Mouse (Mus musculus): ENCODE data around the gene Klhl12. TPM values are rescaled to one million over a fixed set of nuclear protein-coding genes. Genes with fewer than 3 reads are reported as not detected.

Klhl12 gene
- polyA plus RNA-seq, 1 experiment from 2014 or later, result 26.4 TPM

- H3K9ac ChIP-seq (ENCODE audit: low read depth, low read length), result no peak overlapping the region
- no peak for DNase-seq (ENCODE audit: low spot score)
- H3K27me3 ChIP-seq (ENCODE audit: control insufficient read depth, insufficient read depth, low read length), result no peaks in the 10 kb centered on the region
- H3K27ac ChIP-seq (ENCODE audit: low read depth, low read length), result no peak overlapping the region
- no peak overlapping the region for H3K4me2 ChIP-seq (replicated peaks; ENCODE audit: low read depth, low read length)
- no peaks in the 10 kb centered on the region for H3K4me1 ChIP-seq (replicated peaks; ENCODE audit: control insufficient read depth, insufficient read depth, low read length)
- H3K36me3 ChIP-seq (ENCODE audit: control insufficient read depth, insufficient read depth, low read length), result no peaks in the 10 kb centered on the region
- ATAC-seq (ENCODE audit: low FRiP score), result no peak
- 88% methylated on average over 10 of the region's 10 CpGs for WGBS
- no peaks in the 10 kb centered on the region for H3K9me3 ChIP-seq (ENCODE audit: control insufficient read depth, low read length)
- H3K4me3 ChIP-seq (ENCODE audit: low read depth, low read length), result no peak overlapping the region
Observed at GRCm38 (mm10) chr1:134495991-134496390, 40.7 kb downstream of the Klhl12 start.

- 94% methylated on average over 1 of the region's 1 CpGs for WGBS
- ATAC-seq (ENCODE audit: low FRiP score), result no peak
- Histone ChIP-seq H3K4me2 (replicated peaks; ENCODE audit: low read depth, low read length) (no peak overlapping the region), H3K36me3 (ENCODE audit: control insufficient read depth, insufficient read depth, low read length) (no peaks in the 10 kb centered on the region), H3K4me3 (ENCODE audit: low read depth, low read length) (no peak overlapping the region), H3K4me1 (replicated peaks; ENCODE audit: control insufficient read depth, insufficient read depth, low read length) (no peaks in the 10 kb centered on the region), H3K9me3 (ENCODE audit: control insufficient read depth, low read length) (no peaks in the 10 kb centered on the region), H3K27ac (ENCODE audit: low read depth, low read length) (no peak overlapping the region), H3K27me3 (ENCODE audit: control insufficient read depth, insufficient read depth, low read length) (no peaks in the 10 kb centered on the region), H3K9ac (ENCODE audit: low read depth, low read length) (no peak overlapping the region)
- no peak for DNase-seq (ENCODE audit: low spot score)
Observed at GRCm38 (mm10) chr1:134500916-134501315, 45.6 kb downstream of the Klhl12 start.

GRCm38 (mm10) chr1:134506201-134506600 lies 50.9 kb downstream of the Klhl12 start:
- Histone ChIP-seq H3K4me1 (replicated peaks; ENCODE audit: control insufficient read depth, insufficient read depth, low read length) (no peaks in the 10 kb centered on the region), H3K27ac (ENCODE audit: low read depth, low read length) (no peak overlapping the region), H3K9ac (ENCODE audit: low read depth, low read length) (no peak overlapping the region), H3K9me3 (ENCODE audit: control insufficient read depth, low read length) (no peaks in the 10 kb centered on the region), H3K27me3 (ENCODE audit: control insufficient read depth, insufficient read depth, low read length) (no peaks in the 10 kb centered on the region), H3K4me3 (ENCODE audit: low read depth, low read length) (no peak overlapping the region), H3K4me2 (replicated peaks; ENCODE audit: low read depth, low read length) (no peak overlapping the region), H3K36me3 (ENCODE audit: control insufficient read depth, insufficient read depth, low read length) (no peaks in the 10 kb centered on the region)
- DNase-seq (ENCODE audit: low spot score), result no peak
- ATAC-seq (ENCODE audit: low FRiP score), result no peak
- WGBS, result 94% methylated on average over 8 of the region's 8 CpGs

- no peak for DNase-seq (ENCODE audit: low spot score)
- Histone ChIP-seq H3K9ac (ENCODE audit: low read depth, low read length) (no peak overlapping the region), H3K4me2 (replicated peaks; ENCODE audit: low read depth, low read length) (no peak overlapping the region), H3K4me1 (replicated peaks; ENCODE audit: control insufficient read depth, insufficient read depth, low read length) (peaks cover 3% of the 10 kb centered on the region), H3K4me3 (ENCODE audit: low read depth, low read length) (no peak overlapping the region), H3K27me3 (ENCODE audit: control insufficient read depth, insufficient read depth, low read length) (peaks cover 15% of the 10 kb centered on the region; the same call in 1 of the 2 replicates), H3K9me3 (ENCODE audit: control insufficient read depth, low read length) (no peaks in the 10 kb centered on the region), H3K36me3 (ENCODE audit: control insufficient read depth, insufficient read depth, low read length) (no peaks in the 10 kb centered on the region), H3K27ac (ENCODE audit: low read depth, low read length) (no peak overlapping the region)
- no peak for ATAC-seq (ENCODE audit: low FRiP score)
- WGBS, result 60% methylated on average over 7 of the region's 7 CpGs
Observed at GRCm38 (mm10) chr1:134510018-134510417, 54.7 kb downstream of the Klhl12 start.

GRCm38 (mm10) chr1:134512183-134512582 lies 56.9 kb downstream of the Klhl12 start:
- Histone ChIP-seq H3K4me1 (replicated peaks; ENCODE audit: control insufficient read depth, insufficient read depth, low read length) (peaks cover 3% of the 10 kb centered on the region), H3K4me3 (ENCODE audit: low read depth, low read length) (no peak overlapping the region), H3K4me2 (replicated peaks; ENCODE audit: low read depth, low read length) (no peak overlapping the region), H3K9ac (ENCODE audit: low read depth, low read length) (no peak overlapping the region), H3K36me3 (ENCODE audit: control insufficient read depth, insufficient read depth, low read length) (no peaks in the 10 kb centered on the region), H3K27ac (ENCODE audit: low read depth, low read length) (no peak overlapping the region), H3K27me3 (ENCODE audit: control insufficient read depth, insufficient read depth, low read length) (peaks cover 15% of the 10 kb centered on the region; the same call in 1 of the 2 replicates), H3K9me3 (ENCODE audit: control insufficient read depth, low read length) (no peaks in the 10 kb centered on the region)
- ATAC-seq (ENCODE audit: low FRiP score) (no peak), DNase-seq (ENCODE audit: low spot score) (peak; percentile 7)
- 76% methylated on average over 4 of the region's 4 CpGs for WGBS

- H3K9me3 ChIP-seq (ENCODE audit: control insufficient read depth, low read length), result no peaks in the 10 kb centered on the region
- H3K27ac ChIP-seq (ENCODE audit: low read depth, low read length), result no peak overlapping the region
- H3K4me1 ChIP-seq (replicated peaks; ENCODE audit: control insufficient read depth, insufficient read depth, low read length), result peaks cover 3% of the 10 kb centered on the region
- H3K27me3 ChIP-seq (ENCODE audit: control insufficient read depth, insufficient read depth, low read length), result peaks cover 15% of the 10 kb centered on the region; the same call in 1 of the 2 replicates
- no peak overlapping the region for H3K4me3 ChIP-seq (ENCODE audit: low read depth, low read length)
- 59% methylated on average over 6 of the region's 6 CpGs for WGBS
- no peak overlapping the region for H3K9ac ChIP-seq (ENCODE audit: low read depth, low read length)
- DNase-seq (ENCODE audit: low spot score), result no peak
- no peaks in the 10 kb centered on the region for H3K36me3 ChIP-seq (ENCODE audit: control insufficient read depth, insufficient read depth, low read length)
- no peak overlapping the region for H3K4me2 ChIP-seq (replicated peaks; ENCODE audit: low read depth, low read length)
- ATAC-seq (ENCODE audit: low FRiP score), result no peak
Observed at GRCm38 (mm10) chr1:134512584-134512983, 57.3 kb downstream of the Klhl12 start.

- Histone ChIP-seq H3K4me2 (replicated peaks; ENCODE audit: low read depth, low read length) (peak overlapping the region; percentile 65), H3K9me3 (ENCODE audit: control insufficient read depth, low read length) (no peaks in the 10 kb centered on the region), H3K27ac (ENCODE audit: low read depth, low read length) (no peak overlapping the region), H3K36me3 (ENCODE audit: control insufficient read depth, insufficient read depth, low read length) (no peaks in the 10 kb centered on the region), H3K4me3 (ENCODE audit: low read depth, low read length) (peak overlapping the region; percentile 31), H3K4me1 (replicated peaks; ENCODE audit: control insufficient read depth, insufficient read depth, low read length) (peaks cover 3% of the 10 kb centered on the region), H3K27me3 (ENCODE audit: control insufficient read depth, insufficient read depth, low read length) (peaks cover 15% of the 10 kb centered on the region; the same call in 1 of the 2 replicates), H3K9ac (ENCODE audit: low read depth, low read length) (peak overlapping the region; percentile 49)
- 2% methylated on average over 38 of the region's 38 CpGs for WGBS
- ATAC-seq (ENCODE audit: low FRiP score) (0 out of 2 replicates have a peak, but pooled peaks have one; percentile 40), DNase-seq (ENCODE audit: low spot score) (peak; percentile 64)
Observed at GRCm38 (mm10) chr1:134513312-134513860, 58.1 kb downstream of the Klhl12 start.

GRCm38 (mm10) chr1:134513876-134514590 lies 58.7 kb downstream of the Klhl12 start:
- WGBS, result 47% methylated on average over 16 of the region's 16 CpGs
- Histone ChIP-seq H3K27ac (ENCODE audit: low read depth, low read length) (no peak overlapping the region), H3K4me3 (ENCODE audit: low read depth, low read length) (no peak overlapping the region), H3K4me2 (replicated peaks; ENCODE audit: low read depth, low read length) (peak overlapping the region; percentile 65), H3K36me3 (ENCODE audit: control insufficient read depth, insufficient read depth, low read length) (no peaks in the 10 kb centered on the region), H3K4me1 (replicated peaks; ENCODE audit: control insufficient read depth, insufficient read depth, low read length) (peaks cover 3% of the 10 kb centered on the region), H3K9ac (ENCODE audit: low read depth, low read length) (no peak overlapping the region), H3K27me3 (ENCODE audit: control insufficient read depth, insufficient read depth, low read length) (peaks cover 15% of the 10 kb centered on the region; the same call in 1 of the 2 replicates), H3K9me3 (ENCODE audit: control insufficient read depth, low read length) (no peaks in the 10 kb centered on the region)
- ATAC-seq (ENCODE audit: low FRiP score) (no peak), DNase-seq (ENCODE audit: low spot score) (no peak)

GRCm38 (mm10) chr1:134515891-134516290 lies 60.6 kb downstream of the Klhl12 start:
- no peak for DNase-seq (ENCODE audit: low spot score)
- peaks cover 3% of the 10 kb centered on the region for H3K4me1 ChIP-seq (replicated peaks; ENCODE audit: control insufficient read depth, insufficient read depth, low read length)
- no peak overlapping the region for H3K9ac ChIP-seq (ENCODE audit: low read depth, low read length)
- H3K9me3 ChIP-seq (ENCODE audit: control insufficient read depth, low read length), result no peaks in the 10 kb centered on the region
- 69% methylated on average over 2 of the region's 2 CpGs for WGBS
- no peak overlapping the region for H3K4me3 ChIP-seq (ENCODE audit: low read depth, low read length)
- no peak for ATAC-seq (ENCODE audit: low FRiP score)
- no peaks in the 10 kb centered on the region for H3K36me3 ChIP-seq (ENCODE audit: control insufficient read depth, insufficient read depth, low read length)
- no peak overlapping the region for H3K4me2 ChIP-seq (replicated peaks; ENCODE audit: low read depth, low read length)
- H3K27ac ChIP-seq (ENCODE audit: low read depth, low read length), result no peak overlapping the region
- peaks cover 15% of the 10 kb centered on the region; the same call in 1 of the 2 replicates for H3K27me3 ChIP-seq (ENCODE audit: control insufficient read depth, insufficient read depth, low read length)
